Mouse (Mus musculus) cerebellum, adult 9-10 months (tissue): ENCODE measurements around the gene Slc28a3.

ENCODE experiments used
- DNase-seq: peaks from one replicate; pipeline ENCODE4 v3.0.0; 2022

Gene Slc28a3

GRCm38 (mm10) chr13:58558216-58558615 lies 52.5 kb downstream of the Slc28a3 start:
- no peak for DNase-seq

GRCm38 (mm10) chr13:58556018-58556417 lies 54.7 kb downstream of the Slc28a3 start:
- no peak for DNase-seq

DNA sequence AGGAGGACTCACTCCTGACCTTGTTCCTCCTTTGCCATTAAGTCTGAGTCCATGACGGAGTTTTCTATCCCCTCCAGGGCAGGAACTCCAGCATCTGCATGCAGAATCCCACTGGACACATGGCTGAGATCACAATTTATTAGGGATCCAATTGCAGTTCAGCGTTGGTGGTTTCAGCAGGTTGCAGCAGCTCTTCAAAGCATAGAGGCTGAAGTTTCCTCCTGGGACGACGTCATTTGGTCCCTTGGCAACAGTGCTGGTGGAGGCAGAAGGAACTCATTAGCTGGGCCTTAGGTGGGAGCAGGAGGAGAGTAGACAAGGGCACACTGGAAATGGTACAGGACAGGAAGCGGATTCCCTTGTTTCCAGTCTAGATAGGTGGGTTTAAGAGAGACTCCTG lies 55.1 kb downstream of the Slc28a3 start:
- no peak for DNase-seq

DNA sequence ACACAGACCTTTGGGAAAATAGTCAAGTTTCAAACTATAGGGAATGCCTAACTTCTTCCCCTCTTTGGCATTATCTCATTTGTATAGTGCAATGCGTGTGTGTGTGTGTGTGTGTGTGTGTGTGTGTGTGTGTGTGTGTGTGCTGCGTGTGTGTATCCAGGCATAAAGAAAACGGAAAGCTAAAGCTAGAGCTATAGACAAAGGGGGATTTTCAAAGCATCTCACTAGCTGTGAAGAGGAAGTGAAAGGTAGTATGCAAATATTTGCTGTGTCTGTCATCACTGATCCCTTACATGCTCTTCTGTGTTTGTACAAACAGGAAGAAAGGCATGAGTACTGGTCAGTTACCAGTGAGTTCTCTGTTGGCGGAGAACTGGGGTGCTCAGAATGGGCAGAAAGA lies 58.8 kb downstream of the Slc28a3 start:
- DNase-seq: no peak

- DNase-seq: no peak
Observed at GRCm38 (mm10) chr13:58547570-58547969, 63.1 kb downstream of the Slc28a3 start.

GRCm38 (mm10) chr13:58543688-58544408 lies 66.8 kb downstream of the Slc28a3 start:
- no peak for DNase-seq

DNA sequence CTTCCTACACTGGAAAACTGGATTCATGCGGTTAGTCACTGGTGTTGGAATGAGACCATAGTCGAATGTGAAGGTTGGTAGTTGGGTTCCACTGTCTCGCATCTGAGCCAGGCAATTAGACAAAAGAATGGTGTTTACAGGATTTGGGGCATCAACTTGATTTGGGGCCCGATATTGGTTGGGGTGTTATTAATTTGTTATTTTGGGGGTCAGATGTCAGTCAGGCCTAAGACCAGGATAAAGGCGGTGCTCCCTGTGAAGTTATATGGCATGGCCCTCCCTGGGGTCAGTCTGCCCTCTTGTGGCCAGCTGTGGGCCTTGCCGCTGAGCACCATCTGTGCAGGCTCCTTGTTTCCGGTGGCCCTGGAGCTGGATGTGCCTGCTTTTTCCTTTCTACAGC lies 67.6 kb downstream of the Slc28a3 start:
- peak; percentile 50 for DNase-seq

DNA sequence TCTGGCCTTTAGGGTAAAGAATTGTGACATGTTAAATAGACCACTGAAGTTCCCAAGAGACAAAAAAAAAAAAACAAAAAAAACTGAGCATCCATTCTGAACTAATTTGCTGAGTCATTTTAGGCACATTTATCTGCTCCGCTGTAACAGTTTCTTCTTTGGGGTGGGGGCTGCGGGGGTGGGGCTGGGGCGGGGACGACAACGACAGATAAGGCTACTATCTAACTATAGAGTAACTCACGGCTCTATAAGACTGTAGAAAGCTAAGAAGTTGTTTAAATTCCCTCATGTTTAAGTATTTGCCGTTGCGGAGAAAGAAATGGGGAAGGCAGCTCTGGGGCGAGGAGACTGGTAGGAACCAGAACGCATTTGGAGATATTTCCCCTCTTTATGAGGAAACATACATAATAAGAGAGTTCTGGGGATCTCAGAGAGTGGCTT lies 68.1 kb downstream of the Slc28a3 start:
- no peak for DNase-seq

- no peak for DNase-seq
Observed at GRCm38 (mm10) chr13:58542167-58542566, 68.5 kb downstream of the Slc28a3 start.

GRCm38 (mm10) chr13:58541620-58542019 lies 69.1 kb downstream of the Slc28a3 start:
- no peak for DNase-seq

DNA sequence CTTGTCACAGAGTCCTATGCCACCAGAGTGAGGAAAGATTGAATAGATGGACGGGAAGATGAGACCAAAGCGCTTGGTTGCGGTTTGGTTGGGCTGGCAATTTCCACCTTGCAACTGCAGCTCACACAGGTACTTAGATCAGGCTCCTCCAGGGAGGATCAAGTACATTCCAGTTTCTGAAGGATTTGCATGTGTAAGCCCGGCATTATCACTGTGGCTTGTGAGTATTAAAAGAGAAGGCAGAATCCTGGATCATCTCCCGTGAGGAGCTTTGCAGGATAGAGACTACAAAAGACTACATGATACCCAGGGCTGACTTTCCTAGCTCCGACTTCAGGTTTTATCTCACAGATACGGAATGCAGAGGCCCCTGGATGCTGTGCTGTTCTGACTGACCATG lies 71.7 kb downstream of the Slc28a3 start:
- no peak for DNase-seq

DNA sequence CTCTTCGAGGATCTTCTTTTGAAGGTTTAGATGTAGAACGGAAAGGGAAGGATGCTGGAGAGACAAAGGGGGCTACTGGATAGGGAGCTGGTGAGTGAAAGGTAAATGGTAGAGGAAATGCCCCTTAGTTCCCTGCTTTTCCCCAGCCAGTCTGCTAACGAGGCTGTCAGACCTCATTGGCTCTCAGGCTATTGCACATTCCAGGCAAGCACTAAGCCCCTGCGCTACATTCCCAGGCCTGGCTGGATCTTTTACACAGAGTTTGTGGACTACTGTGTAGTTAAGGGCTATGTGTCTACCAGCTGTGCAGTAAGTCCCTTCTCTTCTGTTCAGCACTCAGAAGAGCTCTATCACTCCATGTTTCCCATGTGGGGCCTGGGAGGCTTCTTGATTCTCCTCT lies 72.3 kb downstream of the Slc28a3 start:
- no peak for DNase-seq

- DNase-seq: no peak
Observed at GRCm38 (mm10) chr13:58537916-58538233, 72.8 kb downstream of the Slc28a3 start.

GRCm38 (mm10) chr13:58537232-58537915 lies 73.3 kb downstream of the Slc28a3 start:
- DNase-seq: no peak

- DNase-seq: no peak
Observed at GRCm38 (mm10) chr13:58536466-58537231, 74.0 kb downstream of the Slc28a3 start.

- DNase-seq: no peak
Observed at GRCm38 (mm10) chr13:58535321-58535720, 75.4 kb downstream of the Slc28a3 start.

DNA sequence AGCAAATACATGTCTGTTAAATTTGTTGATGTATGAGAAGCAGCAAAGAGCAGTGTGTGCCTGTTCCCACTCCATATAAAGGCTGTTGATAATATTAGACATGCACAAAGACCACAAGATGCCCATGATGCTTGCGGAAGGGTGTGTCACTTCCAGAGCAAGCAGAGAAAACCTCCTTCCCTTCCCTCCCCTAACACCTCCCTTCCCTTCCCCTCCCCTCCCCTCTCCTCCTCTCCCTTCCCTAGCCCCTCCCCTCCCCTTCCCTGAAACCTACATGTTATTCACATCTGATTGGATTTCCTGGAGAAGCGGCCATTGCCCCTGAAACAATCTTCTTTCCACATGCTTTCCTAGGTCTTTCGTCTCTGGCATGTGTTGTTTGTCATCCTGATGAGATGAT lies 75.8 kb downstream of the Slc28a3 start:
- no peak for DNase-seq

DNA sequence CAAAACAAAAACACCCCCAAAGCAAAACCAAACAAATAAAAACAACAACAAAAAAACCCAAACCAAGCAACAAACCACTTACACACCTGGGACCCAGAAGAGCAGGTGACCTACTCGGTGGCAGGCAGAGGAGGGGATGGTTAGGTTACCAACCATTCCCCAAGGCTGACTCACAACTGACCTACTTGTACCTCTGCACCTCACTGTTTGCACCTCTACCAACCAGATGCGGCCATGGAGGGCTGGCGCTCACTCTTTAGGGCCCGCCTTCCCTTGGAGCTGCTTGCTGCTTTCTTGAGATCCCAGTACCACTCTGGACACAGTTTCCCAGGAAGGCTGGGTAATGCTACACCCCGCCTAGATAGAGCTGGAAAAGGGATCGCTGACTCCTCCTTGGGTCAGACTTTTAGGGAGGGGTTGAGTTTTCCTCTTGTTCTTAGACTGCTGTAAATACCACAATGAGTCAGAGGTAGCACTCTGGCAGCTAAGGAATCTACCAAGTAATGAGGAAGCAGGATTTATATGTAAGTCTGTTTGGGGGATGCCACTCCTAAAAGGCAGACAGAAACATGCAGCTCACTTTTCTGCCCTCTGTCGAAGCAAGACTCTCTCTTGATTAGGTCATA lies 76.3 kb downstream of the Slc28a3 start:
- no peak for DNase-seq

- DNase-seq: no peak
Observed at GRCm38 (mm10) chr13:58524581-58524980, 86.1 kb downstream of the Slc28a3 start.

GRCm38 (mm10) chr13:58523761-58524117 lies 86.9 kb downstream of the Slc28a3 start:
- no peak for DNase-seq

DNA sequence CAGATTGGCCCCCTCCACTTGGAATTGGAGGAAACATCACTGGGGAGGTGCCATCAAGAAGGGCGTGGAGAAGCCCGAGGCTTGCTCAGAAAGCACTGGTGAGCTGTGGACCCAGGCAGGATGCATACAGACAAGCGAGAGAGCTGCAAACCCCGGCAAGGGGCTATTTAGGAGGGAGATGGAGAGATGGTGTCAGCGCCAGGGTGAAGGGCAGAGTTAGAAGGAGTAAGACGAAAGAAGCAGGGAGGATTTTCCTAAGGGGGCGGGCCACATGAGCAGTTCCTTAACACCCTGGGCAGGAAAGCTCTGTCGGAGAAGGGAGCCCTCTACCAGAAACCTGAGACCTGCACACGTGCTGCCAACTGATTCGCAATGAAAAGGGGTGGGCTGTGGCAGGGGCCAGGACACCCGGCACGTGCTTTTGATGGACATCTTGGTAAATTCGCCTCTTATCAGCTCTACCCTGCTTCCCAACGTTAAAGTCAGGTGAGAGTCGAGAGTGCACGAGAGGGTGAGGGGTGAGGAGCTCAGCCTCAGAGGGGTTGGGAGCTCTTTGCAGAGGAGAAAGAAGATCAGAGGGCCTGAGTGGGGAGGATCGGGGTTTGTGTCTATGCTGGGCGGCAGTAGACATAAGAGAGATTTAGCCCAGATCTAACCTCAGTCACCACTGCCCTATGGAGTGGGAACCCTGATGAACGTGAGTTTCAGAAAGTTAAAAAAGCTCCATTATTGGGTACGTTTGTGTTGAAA lies 87.5 kb downstream of the Slc28a3 start:
- DNase-seq: no peak

DNA sequence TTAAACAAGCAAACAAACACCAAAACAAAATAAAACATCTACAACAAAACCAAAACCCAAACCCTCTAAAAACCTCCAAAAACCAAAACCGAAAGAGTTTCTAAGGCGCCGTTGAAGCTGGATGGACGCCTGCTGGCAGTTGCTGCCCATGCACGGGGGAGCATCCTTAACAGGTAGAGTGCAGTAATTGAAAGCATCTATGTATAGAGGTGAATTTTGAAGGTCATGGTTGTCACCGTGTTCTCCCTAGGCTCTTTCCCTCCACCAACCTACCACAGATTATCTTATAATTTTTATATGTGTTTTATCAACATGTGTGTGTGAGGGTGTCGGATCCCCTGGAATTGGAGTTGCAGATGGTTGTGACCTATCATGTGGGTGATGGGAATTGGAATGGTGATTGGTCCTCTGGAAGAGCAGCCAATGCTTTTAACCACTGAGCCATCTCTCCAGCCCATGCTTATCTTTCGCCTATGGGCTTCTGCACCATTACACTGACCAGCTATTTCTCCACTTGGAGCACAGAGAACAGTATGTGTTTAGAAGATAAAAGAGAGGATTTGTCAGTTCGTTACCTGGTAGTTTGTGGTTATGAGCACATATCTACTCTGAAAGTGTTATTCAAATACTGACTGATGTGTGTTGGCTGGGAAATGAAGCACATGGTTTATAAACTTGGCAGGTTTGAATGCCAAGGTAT lies 89.2 kb downstream of the Slc28a3 start:
- DNase-seq: no peak
